Mouse (Mus musculus): ENCODE results near the gene Alyref. TPM values are rescaled to one million over a fixed set of nuclear protein-coding genes. Genes with fewer than 3 reads are reported as not detected.

Alyref gene
- polyA plus RNA-seq, 1 experiment from 2014 or later, result 253 TPM

GRCm38 (mm10) chr11:120624680-120625111, 26.5 kb upstream of the Alyref start:
- H3K4me3 ChIP-seq, result peak overlapping the region; percentile 99
- ATAC-seq (ENCODE audit: extremely low read depth, insufficient number of reproducible peaks, low FRiP score, low TSS enrichment), result peak; percentile 64
- H3K9ac ChIP-seq, result peak overlapping the region; percentile 90
- WGBS, result under 1% methylated on average over 51 of the region's 53 CpGs
- peaks cover 67% of the 10 kb centered on the region for H3K36me3 ChIP-seq
- H3K27me3 ChIP-seq (replicated peaks), result no peaks in the 10 kb centered on the region
- H3K4me2 ChIP-seq, result peak overlapping the region; percentile 96
- H3K9me3 ChIP-seq, result no peaks in the 10 kb centered on the region
- peaks cover 30% of the 10 kb centered on the region for H3K4me1 ChIP-seq
- peak overlapping the region; percentile 78 for H3K27ac ChIP-seq (replicated peaks)

GRCm38 (mm10) chr11:120623961-120624679, 26.0 kb upstream of the Alyref start:
- Histone ChIP-seq H3K4me3 (peak overlapping the region; percentile 99), H3K4me2 (peak overlapping the region; percentile 96), H3K36me3 (peaks cover 67% of the 10 kb centered on the region), H3K4me1 (peaks cover 24% of the 10 kb centered on the region), H3K27ac (replicated peaks) (peak overlapping the region; percentile 78), H3K9ac (peak overlapping the region; percentile 90), H3K9me3 (no peaks in the 10 kb centered on the region), H3K27me3 (replicated peaks) (no peaks in the 10 kb centered on the region)
- ATAC-seq (ENCODE audit: extremely low read depth, insufficient number of reproducible peaks, low FRiP score, low TSS enrichment), result peak; percentile 68
- WGBS, result 12% methylated on average over 30 of the region's 30 CpGs

- H3K4me2 ChIP-seq, result no peak overlapping the region
- no peak overlapping the region for H3K27ac ChIP-seq (replicated peaks)
- ATAC-seq (ENCODE audit: extremely low read depth, insufficient number of reproducible peaks, low FRiP score, low TSS enrichment), result no peak
- H3K9me3 ChIP-seq, result no peaks in the 10 kb centered on the region
- H3K9ac ChIP-seq, result no peak overlapping the region
- peaks cover 69% of the 10 kb centered on the region for H3K36me3 ChIP-seq
- H3K27me3 ChIP-seq (replicated peaks), result no peaks in the 10 kb centered on the region
- H3K4me3 ChIP-seq, result no peak overlapping the region
- H3K4me1 ChIP-seq, result peaks cover 24% of the 10 kb centered on the region
- WGBS, result 84% methylated on average over 6 of the region's 6 CpGs
Measured at GRCm38 (mm10) chr11:120622805-120623204, 24.6 kb upstream of the Alyref start.

GRCm38 (mm10) chr11:120620195-120620594, 22.0 kb upstream of the Alyref start:
- Histone ChIP-seq H3K9ac (no peak overlapping the region), H3K36me3 (peaks cover 64% of the 10 kb centered on the region)
- 91% methylated on average over 14 of the region's 14 CpGs for WGBS

GRCm38 (mm10) chr11:120618619-120619535, 20.7 kb upstream of the Alyref start:
- Histone ChIP-seq H3K9me3 (no peaks in the 10 kb centered on the region), H3K4me3 (no peak overlapping the region), H3K27me3 (replicated peaks) (no peaks in the 10 kb centered on the region), H3K4me1 (peaks cover 27% of the 10 kb centered on the region), H3K9ac (no peak overlapping the region), H3K27ac (replicated peaks) (no peak overlapping the region; the same call in 1 of the 2 replicates), H3K4me2 (no peak overlapping the region), H3K36me3 (peaks cover 72% of the 10 kb centered on the region)
- WGBS, result 92% methylated on average over 25 of the region's 25 CpGs
- no peak for ATAC-seq (ENCODE audit: extremely low read depth, insufficient number of reproducible peaks, low FRiP score, low TSS enrichment)

More at GRCm38 (mm10) chr11:120620195-120620594, 22.0 kb upstream of the Alyref start:
- no peaks in the 10 kb centered on the region for H3K9me3 ChIP-seq
- no peak overlapping the region for H3K4me2 ChIP-seq
- H3K27me3 ChIP-seq (replicated peaks), result no peaks in the 10 kb centered on the region
- no peak for ATAC-seq (ENCODE audit: extremely low read depth, insufficient number of reproducible peaks, low FRiP score, low TSS enrichment)
- no peak overlapping the region for H3K27ac ChIP-seq (replicated peaks)
- H3K4me3 ChIP-seq, result no peak overlapping the region
- peaks cover 34% of the 10 kb centered on the region for H3K4me1 ChIP-seq

GRCm38 (mm10) chr11:120617519-120618112, 19.5 kb upstream of the Alyref start, which contains the start of gene Pcyt2:
TSS of gene Pcyt2 (minus strand) at chr11:120617936.
- Histone ChIP-seq H3K4me1 (peaks cover 21% of the 10 kb centered on the region), H3K9me3 (no peaks in the 10 kb centered on the region), H3K36me3 (peaks cover 76% of the 10 kb centered on the region), H3K9ac (peak within 1 kb of the TSS; percentile 93), H3K27me3 (replicated peaks) (no peaks in the 10 kb centered on the region), H3K4me2 (peak within 1 kb of the TSS; percentile 87), H3K27ac (replicated peaks) (peak within 1 kb of the TSS; percentile 73), H3K4me3 (peak within 1 kb of the TSS; percentile 88)
- under 1% methylated on average over 56 of the region's 56 CpGs for WGBS
- ATAC-seq (ENCODE audit: extremely low read depth, insufficient number of reproducible peaks, low FRiP score, low TSS enrichment), result peak; percentile 93

GRCm38 (mm10) chr11:120616617-120617294, 18.6 kb upstream of the Alyref start:
- WGBS, result 27% methylated on average over 4 of the region's 4 CpGs
- Histone ChIP-seq H3K4me1 (peaks cover 21% of the 10 kb centered on the region), H3K4me3 (peak overlapping the region; percentile 88), H3K27ac (replicated peaks) (peak overlapping the region; percentile 73), H3K9ac (peak overlapping the region; percentile 93), H3K9me3 (no peaks in the 10 kb centered on the region), H3K36me3 (peaks cover 76% of the 10 kb centered on the region), H3K4me2 (peak overlapping the region; percentile 87), H3K27me3 (replicated peaks) (no peaks in the 10 kb centered on the region)
- no peak for ATAC-seq (ENCODE audit: extremely low read depth, insufficient number of reproducible peaks, low FRiP score, low TSS enrichment)

GRCm38 (mm10) chr11:120615606-120616203, 17.5 kb upstream of the Alyref start:
- Histone ChIP-seq H3K27me3 (replicated peaks) (no peaks in the 10 kb centered on the region), H3K27ac (replicated peaks) (no peak overlapping the region), H3K4me2 (no peak overlapping the region), H3K36me3 (peaks cover 76% of the 10 kb centered on the region), H3K9me3 (no peaks in the 10 kb centered on the region), H3K9ac (no peak overlapping the region), H3K4me1 (peaks cover 21% of the 10 kb centered on the region), H3K4me3 (no peak overlapping the region)
- 91% methylated on average over 11 of the region's 11 CpGs for WGBS
- no peak for ATAC-seq (ENCODE audit: extremely low read depth, insufficient number of reproducible peaks, low FRiP score, low TSS enrichment)

GRCm38 (mm10) chr11:120615167-120615566, 17.0 kb upstream of the Alyref start:
- H3K4me1 ChIP-seq, result peaks cover 21% of the 10 kb centered on the region
- H3K4me2 ChIP-seq, result no peak overlapping the region
- peaks cover 76% of the 10 kb centered on the region for H3K36me3 ChIP-seq
- ATAC-seq (ENCODE audit: extremely low read depth, insufficient number of reproducible peaks, low FRiP score, low TSS enrichment), result no peak
- no peak overlapping the region for H3K27ac ChIP-seq (replicated peaks)
- no peak overlapping the region for H3K9ac ChIP-seq
- H3K9me3 ChIP-seq, result no peaks in the 10 kb centered on the region
- 90% methylated on average over 6 of the region's 6 CpGs for WGBS
- no peak overlapping the region for H3K4me3 ChIP-seq
- H3K27me3 ChIP-seq (replicated peaks), result no peaks in the 10 kb centered on the region

GRCm38 (mm10) chr11:120613976-120614375, 15.8 kb upstream of the Alyref start:
- Histone ChIP-seq H3K4me1 (peaks cover 31% of the 10 kb centered on the region), H3K27me3 (replicated peaks) (0 out of 2 replicates have a peak, but pooled peaks cover 4% of the 10 kb centered on the region), H3K36me3 (peaks cover 70% of the 10 kb centered on the region), H3K4me2 (no peak overlapping the region), H3K27ac (replicated peaks) (no peak overlapping the region), H3K9ac (no peak overlapping the region), H3K9me3 (no peaks in the 10 kb centered on the region), H3K4me3 (no peak overlapping the region)
- 86% methylated on average over 8 of the region's 8 CpGs for WGBS
- no peak for ATAC-seq (ENCODE audit: extremely low read depth, insufficient number of reproducible peaks, low FRiP score, low TSS enrichment)
